Mouse (Mus musculus): ENCODE measurements around the gene Dnajc15. TPM values are rescaled to one million over a fixed set of nuclear protein-coding genes. Genes with fewer than 3 reads are reported as not detected.

Gene Dnajc15
- 151 TPM for polyA plus RNA-seq (2017; shearing (Covaris generic))

GRCm38 (mm10) chr14:77874304-77875241 lies at the start of gene Dnajc15:
Dnajc15 (minus strand) TSS chr14:77875125.

GRCm38 (mm10) chr14:77904171-77904762 lies 29.3 kb upstream of the Dnajc15 start, which contains the start of gene Epsti1:
Epsti1 (plus strand) TSS chr14:77904239.

Other genes starting within 250 kb of the Dnajc15 start
- gene Epsti1, start 29.1 kb upstream of the Dnajc15 start, polyA plus RNA-seq (2017; shearing (Covaris generic)) = 116 TPM
- not detected for gene Fam216b, start 213.9 kb upstream of the Dnajc15 start, polyA plus RNA-seq (2017; shearing (Covaris generic))